Mouse (Mus musculus) heart, embryonic 13.5 days (tissue): ENCODE measurements around the gene Olfr518. TPM values are rescaled to one million over a fixed set of nuclear protein-coding genes. Genes with fewer than 3 reads are reported as not detected.

Source experiments
- ATAC-seq: fragments of 200-750 bp; cut with Nextera tagmentation; 2 replicates; pipeline ENCODE4 v1.8.0; 2017; ENCODE audit warnings: moderate TSS enrichment; ENCODE audit not compliant: insufficient number of reproducible peaks, low FRiP score, low TSS enrichment; ENCODE audit errors: extremely low read depth
- H3K27ac ChIP-seq: fragments of 300-500 bp; sonication (generic); replicated peaks from 2 replicates; pipeline ENCODE4 v1.5.1; 2015; ENCODE audit warnings: moderate library complexity, mild to moderate bottlenecking, inconsistent platforms
- H3K27me3 ChIP-seq: fragments of 300-500 bp; sonication (generic); replicated peaks from 2 replicates; pipeline ENCODE4 v1.6.1; 2015; ENCODE audit warnings: mild to moderate bottlenecking, inconsistent platforms
- H3K36me3 ChIP-seq: fragments of 300-500 bp; sonication (generic); 2 replicates; pipeline ENCODE4 v1.6.1; 2015; ENCODE audit warnings: mild to moderate bottlenecking, inconsistent platforms
- H3K4me1 ChIP-seq: fragments of 300-500 bp; sonication (generic); 2 replicates; pipeline ENCODE4 v1.6.1; 2015; ENCODE audit warnings: inconsistent platforms
- H3K4me2 ChIP-seq: fragments of 300-500 bp; sonication (generic); 2 replicates; pipeline ENCODE4 v1.6.1; 2015; ENCODE audit warnings: inconsistent platforms, mild to moderate bottlenecking, moderate library complexity
- H3K4me3 ChIP-seq: fragments of 300-500 bp; sonication (generic); 2 replicates; pipeline ENCODE4 v1.5.1; 2015; ENCODE audit warnings: moderate library complexity, mild to moderate bottlenecking, inconsistent platforms
- H3K9ac ChIP-seq: fragments of 300-500 bp; sonication (generic); 2 replicates; pipeline ENCODE4 v1.6.1; 2015; ENCODE audit warnings: inconsistent platforms, mild to moderate bottlenecking, moderate library complexity
- H3K9me3 ChIP-seq: fragments of 300-500 bp; sonication (generic); 2 replicates; pipeline ENCODE4 v1.6.1; 2016; ENCODE audit warnings: inconsistent platforms
- WGBS: fragments of 180-500 bp; shearing (Covaris S2); methylation state at CpG from one replicate; pipeline ENCODE4 v1.1.7; 2015; ENCODE audit warnings: mixed read lengths; 5-methylcytosine and 5-hydroxymethylcytosine counted together
- polyA plus RNA-seq: library from polyadenylated mRNA; unstranded; fragments of >200 nt; fragmentation: Nextera tagmentation; extraction: Ambion mirVana; gene quantifications from 2 replicates; pipeline ENCODE4 v1.2.1, GENCODE M21; 2015

The Olfr518 gene
- polyA plus RNA-seq, result not detected in 2 replicates

- H3K4me1 ChIP-seq, result no peaks in the 10 kb centered on the region
- H3K27ac ChIP-seq, result no peak within 1 kb of the TSS
- no peaks in the 10 kb centered on the region for H3K9me3 ChIP-seq
- H3K4me3 ChIP-seq, result no peak within 1 kb of the TSS
- 70% methylated on average over 4 of the region's 4 CpGs for WGBS
- no peaks in the 10 kb centered on the region for H3K27me3 ChIP-seq
- no peak for ATAC-seq
- no peaks in the 10 kb centered on the region for H3K36me3 ChIP-seq
- H3K4me2 ChIP-seq, result no peak within 1 kb of the TSS
- no peak within 1 kb of the TSS for H3K9ac ChIP-seq
Measured at GRCm38 (mm10) chr7:108884906-108885305, at the start of gene Olfr518. TSS of gene Olfr518 (minus strand) at chr7:108885006.

GRCm38 (mm10) chr7:108933794-108934731 lies 49.3 kb upstream of the Olfr518 start, which contains the start of gene Eif3f:
TSS of gene Eif3f (plus strand) at chr7:108934417.
- no peaks in the 10 kb centered on the region for H3K9me3 ChIP-seq
- ATAC-seq, result peak; percentile 92
- WGBS, result 2% methylated on average over 50 of the region's 50 CpGs

GRCm38 (mm10) chr7:108929726-108930393 lies 45.1 kb upstream of the Olfr518 start, which contains the start of gene Nlrp10:
TSS of gene Nlrp10 (minus strand) at chr7:108930178.
- peak within 1 kb of the TSS; percentile 71 for H3K9ac ChIP-seq
- peak within 1 kb of the TSS; percentile 79 for H3K27ac ChIP-seq
- H3K27me3 ChIP-seq, result no peaks in the 10 kb centered on the region
- peaks cover 8% of the 10 kb centered on the region for H3K4me1 ChIP-seq
- H3K9me3 ChIP-seq, result no peaks in the 10 kb centered on the region
- peaks cover 8% of the 10 kb centered on the region; the same call in 1 of the 2 replicates for H3K36me3 ChIP-seq
- H3K4me3 ChIP-seq, result peak within 1 kb of the TSS; percentile 44
- 39% methylated on average over 6 of the region's 6 CpGs for WGBS
- ATAC-seq, result no peak
- peak within 1 kb of the TSS; percentile 60 for H3K4me2 ChIP-seq

More at GRCm38 (mm10) chr7:108933794-108934731, 49.3 kb upstream of the Olfr518 start, which contains the start of gene Eif3f:
- H3K36me3 ChIP-seq, result peaks cover 30% of the 10 kb centered on the region
- peak within 1 kb of the TSS; percentile 80 for H3K27ac ChIP-seq
- peak within 1 kb of the TSS; percentile 98 for H3K9ac ChIP-seq
- H3K4me3 ChIP-seq, result peak within 1 kb of the TSS; percentile 97
- peak within 1 kb of the TSS; percentile 93 for H3K4me2 ChIP-seq
- H3K27me3 ChIP-seq, result no peaks in the 10 kb centered on the region
- peaks cover 19% of the 10 kb centered on the region for H3K4me1 ChIP-seq

GRCm38 (mm10) chr7:108928280-108929188 lies 43.7 kb upstream of the Olfr518 start:
- peak overlapping the region; percentile 60 for H3K4me2 ChIP-seq
- H3K36me3 ChIP-seq, result peaks cover 9% of the 10 kb centered on the region; the same call in 1 of the 2 replicates
- no peak overlapping the region for H3K27ac ChIP-seq
- H3K9ac ChIP-seq, result no peak overlapping the region; the same call in 1 of the 2 replicates
- no peaks in the 10 kb centered on the region for H3K9me3 ChIP-seq
- H3K4me3 ChIP-seq, result peak overlapping the region; percentile 44; the same call in 1 of the 2 replicates
- peaks cover 7% of the 10 kb centered on the region; the same call in 1 of the 2 replicates for H3K4me1 ChIP-seq
- ATAC-seq, result no peak
- 61% methylated on average over 11 of the region's 11 CpGs for WGBS
- H3K27me3 ChIP-seq, result no peaks in the 10 kb centered on the region

GRCm38 (mm10) chr7:108927043-108927442 lies 42.2 kb upstream of the Olfr518 start:
- H3K4me3 ChIP-seq, result no peak overlapping the region
- 60% methylated on average over 4 of the region's 4 CpGs for WGBS
- H3K4me2 ChIP-seq, result no peak overlapping the region
- H3K27me3 ChIP-seq, result no peaks in the 10 kb centered on the region
- H3K9ac ChIP-seq, result no peak overlapping the region
- no peaks in the 10 kb centered on the region for H3K9me3 ChIP-seq
- peaks cover 9% of the 10 kb centered on the region; the same call in 1 of the 2 replicates for H3K36me3 ChIP-seq
- no peak for ATAC-seq
- H3K27ac ChIP-seq, result no peak overlapping the region
- H3K4me1 ChIP-seq, result peaks cover 7% of the 10 kb centered on the region; the same call in 1 of the 2 replicates

- Histone ChIP-seq H3K36me3 (no peaks in the 10 kb centered on the region), H3K9me3 (no peaks in the 10 kb centered on the region), H3K4me1 (no peaks in the 10 kb centered on the region), H3K4me2 (no peak overlapping the region), H3K9ac (no peak overlapping the region), H3K27ac (no peak overlapping the region), H3K4me3 (no peak overlapping the region), H3K27me3 (no peaks in the 10 kb centered on the region)
- WGBS, result 64% methylated on average over 2 of the region's 2 CpGs
- no peak for ATAC-seq
Measured at GRCm38 (mm10) chr7:108903969-108904368, 19.2 kb upstream of the Olfr518 start.

GRCm38 (mm10) chr7:108894320-108894719 lies 9.5 kb upstream of the Olfr518 start, which contains the start of gene Olfr519:
TSS of gene Olfr519 (minus strand) at chr7:108894420.
- Histone ChIP-seq H3K9ac (no peak within 1 kb of the TSS), H3K9me3 (no peaks in the 10 kb centered on the region), H3K27me3 (no peaks in the 10 kb centered on the region), H3K27ac (no peak within 1 kb of the TSS), H3K36me3 (no peaks in the 10 kb centered on the region), H3K4me2 (no peak within 1 kb of the TSS), H3K4me3 (no peak within 1 kb of the TSS), H3K4me1 (no peaks in the 10 kb centered on the region)
- WGBS, result 68% methylated on average over 5 of the region's 5 CpGs
- ATAC-seq, result no peak

GRCm38 (mm10) chr7:108872279-108872678 lies 12.5 kb downstream of the Olfr518 start, which contains the start of gene Olfr517:
TSS of gene Olfr517 (minus strand) at chr7:108872379.
- no peak within 1 kb of the TSS for H3K4me3 ChIP-seq
- 53% methylated on average over 2 of the region's 2 CpGs for WGBS
- no peaks in the 10 kb centered on the region for H3K36me3 ChIP-seq
- H3K9ac ChIP-seq, result no peak within 1 kb of the TSS
- no peaks in the 10 kb centered on the region for H3K27me3 ChIP-seq
- ATAC-seq, result no peak
- no peaks in the 10 kb centered on the region for H3K4me1 ChIP-seq
- H3K9me3 ChIP-seq, result no peaks in the 10 kb centered on the region
- no peak within 1 kb of the TSS for H3K27ac ChIP-seq
- no peak within 1 kb of the TSS for H3K4me2 ChIP-seq

- no peak within 1 kb of the TSS for H3K4me3 ChIP-seq
- H3K27me3 ChIP-seq, result no peaks in the 10 kb centered on the region
- no peak within 1 kb of the TSS for H3K9ac ChIP-seq
- ATAC-seq, result no peak
- H3K4me2 ChIP-seq, result no peak within 1 kb of the TSS
- H3K9me3 ChIP-seq, result no peaks in the 10 kb centered on the region
- H3K36me3 ChIP-seq, result no peaks in the 10 kb centered on the region
- no peak within 1 kb of the TSS for H3K27ac ChIP-seq
- WGBS, result 84% methylated on average over 2 of the region's 2 CpGs
- no peaks in the 10 kb centered on the region for H3K4me1 ChIP-seq
Measured at GRCm38 (mm10) chr7:108850429-108850828, 34.4 kb downstream of the Olfr518 start, which contains the start of gene Olfr516. TSS of gene Olfr516 (minus strand) at chr7:108850529.
